Mouse (Mus musculus): ENCODE results near the gene Fam166b. TPM values are rescaled to one million over a fixed set of nuclear protein-coding genes. Genes with fewer than 3 reads are reported as not detected.
A peak's percentile ranks its signal among the peaks of the same experiment; 100 is the strongest.

Fam166b gene
- polyA plus RNA-seq, 1 experiment from 2014 or later: 0.25 TPM

- H3K36me3 ChIP-seq (ENCODE audit: control insufficient read depth, insufficient read depth, low read length): peaks cover 44% of the 10 kb centered on the region
- H3K27ac ChIP-seq (ENCODE audit: low read length): no peak overlapping the region
- peak overlapping the region; percentile 1; the same call in 1 of the 2 replicates for H3K4me2 ChIP-seq (replicated peaks; ENCODE audit: low read depth, low read length)
- H3K27me3 ChIP-seq (ENCODE audit: control insufficient read depth, insufficient read depth, low read length): peaks cover 19% of the 10 kb centered on the region; the same call in 1 of the 2 replicates
- 38% methylated on average over 31 of the region's 31 CpGs for WGBS
- H3K4me3 ChIP-seq (ENCODE audit: low read depth, low read length): no peak overlapping the region
- H3K9me3 ChIP-seq (ENCODE audit: control insufficient read depth, low read depth, low read length): no peaks in the 10 kb centered on the region
- H3K9ac ChIP-seq (replicated peaks; ENCODE audit: low read depth, low read length): no peak overlapping the region
- peak; percentile 57 for ATAC-seq (ENCODE audit: insufficient number of reproducible peaks, insufficient read depth, low FRiP score, low read depth)
- H3K4me1 ChIP-seq (ENCODE audit: control insufficient read depth, insufficient read depth, low read length): no peaks in the 10 kb centered on the region; the same call in 1 of the 2 replicates
These were observed 3.1 kb downstream of the Fam166b start for GRCm38 (mm10) chr4:43425648-43426380.

- H3K9ac ChIP-seq (replicated peaks; ENCODE audit: low read depth, low read length): no peak overlapping the region
- peak overlapping the region; percentile 1; the same call in 1 of the 2 replicates for H3K4me2 ChIP-seq (replicated peaks; ENCODE audit: low read depth, low read length)
- 34% methylated on average over 14 of the region's 14 CpGs for WGBS
- H3K27me3 ChIP-seq (ENCODE audit: control insufficient read depth, insufficient read depth, low read length): peaks cover 19% of the 10 kb centered on the region; the same call in 1 of the 2 replicates
- ATAC-seq (ENCODE audit: insufficient number of reproducible peaks, insufficient read depth, low FRiP score, low read depth): peak; percentile 3; the same call in 1 of the 2 replicates
- H3K4me3 ChIP-seq (ENCODE audit: low read depth, low read length): no peak overlapping the region
- H3K27ac ChIP-seq (ENCODE audit: low read length): no peak overlapping the region
- no peaks in the 10 kb centered on the region; the same call in 1 of the 2 replicates for H3K4me1 ChIP-seq (ENCODE audit: control insufficient read depth, insufficient read depth, low read length)
- no peaks in the 10 kb centered on the region for H3K9me3 ChIP-seq (ENCODE audit: control insufficient read depth, low read depth, low read length)
- H3K36me3 ChIP-seq (ENCODE audit: control insufficient read depth, insufficient read depth, low read length): peaks cover 44% of the 10 kb centered on the region
These were observed 3.7 kb downstream of the Fam166b start for GRCm38 (mm10) chr4:43425197-43425596.

GRCm38 (mm10) chr4:43424072-43424471, 4.9 kb downstream of the Fam166b start:
- no peak for ATAC-seq (ENCODE audit: insufficient number of reproducible peaks, insufficient read depth, low FRiP score, low read depth)
- Histone ChIP-seq H3K27ac (ENCODE audit: low read length) (no peak overlapping the region), H3K36me3 (ENCODE audit: control insufficient read depth, insufficient read depth, low read length) (peaks cover 44% of the 10 kb centered on the region), H3K9ac (replicated peaks; ENCODE audit: low read depth, low read length) (no peak overlapping the region), H3K27me3 (ENCODE audit: control insufficient read depth, insufficient read depth, low read length) (peaks cover 19% of the 10 kb centered on the region; the same call in 1 of the 2 replicates), H3K4me1 (ENCODE audit: control insufficient read depth, insufficient read depth, low read length) (no peaks in the 10 kb centered on the region; the same call in 1 of the 2 replicates), H3K9me3 (ENCODE audit: control insufficient read depth, low read depth, low read length) (no peaks in the 10 kb centered on the region), H3K4me2 (replicated peaks; ENCODE audit: low read depth, low read length) (no peak overlapping the region), H3K4me3 (ENCODE audit: low read depth, low read length) (no peak overlapping the region)
- WGBS: 71% methylated on average over 9 of the region's 9 CpGs

- Histone ChIP-seq H3K4me1 (ENCODE audit: control insufficient read depth, insufficient read depth, low read length) (no peaks in the 10 kb centered on the region; the same call in 1 of the 2 replicates), H3K27ac (ENCODE audit: low read length) (no peak overlapping the region), H3K4me3 (ENCODE audit: low read depth, low read length) (no peak overlapping the region), H3K4me2 (replicated peaks; ENCODE audit: low read depth, low read length) (no peak overlapping the region), H3K9ac (replicated peaks; ENCODE audit: low read depth, low read length) (no peak overlapping the region), H3K9me3 (ENCODE audit: control insufficient read depth, low read depth, low read length) (no peaks in the 10 kb centered on the region), H3K27me3 (ENCODE audit: control insufficient read depth, insufficient read depth, low read length) (peaks cover 19% of the 10 kb centered on the region; the same call in 1 of the 2 replicates), H3K36me3 (ENCODE audit: control insufficient read depth, insufficient read depth, low read length) (peaks cover 44% of the 10 kb centered on the region)
- no peak for ATAC-seq (ENCODE audit: insufficient number of reproducible peaks, insufficient read depth, low FRiP score, low read depth)
- 85% methylated on average over 20 of the region's 20 CpGs for WGBS
These were observed 5.5 kb downstream of the Fam166b start for GRCm38 (mm10) chr4:43423267-43423934.

GRCm38 (mm10) chr4:43421632-43422240, 7.2 kb downstream of the Fam166b start:
- no peaks in the 10 kb centered on the region; the same call in 1 of the 2 replicates for H3K4me1 ChIP-seq (ENCODE audit: control insufficient read depth, insufficient read depth, low read length)
- peaks cover 43% of the 10 kb centered on the region for H3K36me3 ChIP-seq (ENCODE audit: control insufficient read depth, insufficient read depth, low read length)
- H3K9me3 ChIP-seq (ENCODE audit: control insufficient read depth, low read depth, low read length): no peaks in the 10 kb centered on the region
- WGBS: 79% methylated on average over 28 of the region's 28 CpGs
- no peak for ATAC-seq (ENCODE audit: insufficient number of reproducible peaks, insufficient read depth, low FRiP score, low read depth)
- no peak overlapping the region for H3K4me2 ChIP-seq (replicated peaks; ENCODE audit: low read depth, low read length)
- H3K27ac ChIP-seq (ENCODE audit: low read length): no peak overlapping the region
- H3K4me3 ChIP-seq (ENCODE audit: low read depth, low read length): no peak overlapping the region
- H3K27me3 ChIP-seq (ENCODE audit: control insufficient read depth, insufficient read depth, low read length): peaks cover 15% of the 10 kb centered on the region; the same call in 1 of the 2 replicates
- H3K9ac ChIP-seq (replicated peaks; ENCODE audit: low read depth, low read length): no peak overlapping the region

- H3K9ac ChIP-seq (replicated peaks; ENCODE audit: low read depth, low read length): no peak overlapping the region
- H3K27ac ChIP-seq (ENCODE audit: low read length): no peak overlapping the region
- no peak overlapping the region for H3K4me3 ChIP-seq (ENCODE audit: low read depth, low read length)
- 0 out of 2 replicates have a peak, but pooled peaks have one; percentile 21 for ATAC-seq (ENCODE audit: insufficient number of reproducible peaks, insufficient read depth, low FRiP score, low read depth)
- H3K4me1 ChIP-seq (ENCODE audit: control insufficient read depth, insufficient read depth, low read length): no peaks in the 10 kb centered on the region
- no peaks in the 10 kb centered on the region for H3K9me3 ChIP-seq (ENCODE audit: control insufficient read depth, low read depth, low read length)
- WGBS: 5% methylated on average over 6 of the region's 6 CpGs
- H3K36me3 ChIP-seq (ENCODE audit: control insufficient read depth, insufficient read depth, low read length): peaks cover 46% of the 10 kb centered on the region
- H3K27me3 ChIP-seq (ENCODE audit: control insufficient read depth, insufficient read depth, low read length): peaks cover 7% of the 10 kb centered on the region; the same call in 1 of the 2 replicates
- H3K4me2 ChIP-seq (replicated peaks; ENCODE audit: low read depth, low read length): no peak overlapping the region
These were observed 8.6 kb downstream of the Fam166b start for GRCm38 (mm10) chr4:43420305-43420704.

- WGBS: 67% methylated on average over 9 of the region's 9 CpGs
- no peaks in the 10 kb centered on the region for H3K4me1 ChIP-seq (ENCODE audit: control insufficient read depth, insufficient read depth, low read length)
- peaks cover 42% of the 10 kb centered on the region for H3K36me3 ChIP-seq (ENCODE audit: control insufficient read depth, insufficient read depth, low read length)
- no peak overlapping the region for H3K4me3 ChIP-seq (ENCODE audit: low read depth, low read length)
- ATAC-seq (ENCODE audit: insufficient number of reproducible peaks, insufficient read depth, low FRiP score, low read depth): no peak
- peaks cover 6% of the 10 kb centered on the region; the same call in 1 of the 2 replicates for H3K27me3 ChIP-seq (ENCODE audit: control insufficient read depth, insufficient read depth, low read length)
- H3K4me2 ChIP-seq (replicated peaks; ENCODE audit: low read depth, low read length): no peak overlapping the region
- H3K27ac ChIP-seq (ENCODE audit: low read length): no peak overlapping the region
- H3K9ac ChIP-seq (replicated peaks; ENCODE audit: low read depth, low read length): no peak overlapping the region
- no peaks in the 10 kb centered on the region for H3K9me3 ChIP-seq (ENCODE audit: control insufficient read depth, low read depth, low read length)
These were observed 9.1 kb downstream of the Fam166b start for GRCm38 (mm10) chr4:43419801-43420281.
